Mouse (Mus musculus) lung, embryonic 14.5 days (tissue): Measurements from ENCODE around the gene Tshz2. TPM values are rescaled to one million over a fixed set of nuclear protein-coding genes. Genes with fewer than 3 reads are reported as not detected.
"Not testable (repeated sequence)": the region's sequence is repeated elsewhere in the genome, so short reads cannot be mapped to it uniquely, and the experiment has no call there.

Experiments
- ATAC-seq: fragments of 200-750 bp; cut with Nextera tagmentation; 2 replicates; pipeline ENCODE4 v1.8.0; 2017; ENCODE audit warnings: mild to moderate bottlenecking, moderate TSS enrichment, moderate library complexity; ENCODE audit not compliant: insufficient read depth
- DNase-seq: peaks from one replicate; pipeline ENCODE4 v3.0.0-alpha.2; 2015
- H3K27ac ChIP-seq: fragments of 300-500 bp; sonication (generic); 2 replicates; pipeline ENCODE4 v1.5.1; 2014; ENCODE audit warnings: low read depth, mild to moderate bottlenecking, moderate library complexity
- H3K27me3 ChIP-seq: fragments of 300-500 bp; sonication (generic); 2 replicates; pipeline ENCODE4 v1.6.1; 2014; ENCODE audit warnings: low read length, control low read depth; ENCODE audit not compliant: insufficient read depth
- H3K36me3 ChIP-seq: fragments of 300-500 bp; sonication (generic); 2 replicates; pipeline ENCODE4 v1.6.1; 2014; ENCODE audit warnings: control low read depth; ENCODE audit not compliant: insufficient read depth
- H3K4me1 ChIP-seq: fragments of 300-500 bp; sonication (generic); 2 replicates; pipeline ENCODE4 v1.6.1; 2014; ENCODE audit warnings: antibody characterized with exemption, control low read depth; ENCODE audit not compliant: insufficient read depth
- H3K4me2 ChIP-seq: fragments of 300-500 bp; sonication (generic); 2 replicates; pipeline ENCODE4 v1.6.1; 2014; ENCODE audit warnings: mild to moderate bottlenecking
- H3K4me3 ChIP-seq: fragments of 300-500 bp; sonication (generic); 2 replicates; pipeline ENCODE4 v1.5.1; 2014; ENCODE audit warnings: low read depth, low read length
- H3K9ac ChIP-seq: fragments of 300-500 bp; sonication (generic); 2 replicates; pipeline ENCODE4 v1.6.1; 2014
- H3K9me3 ChIP-seq: fragments of 300-500 bp; sonication (generic); 2 replicates; pipeline ENCODE4 v1.6.1; 2016; ENCODE audit warnings: low read depth, low read length, control low read depth
- CTCF ChIP-seq: IDR thresholded peaks from 2 replicates; pipeline ENCODE4 v1.5.1; 2016; ENCODE audit warnings: antibody characterized with exemption, low read depth
- whole genome bisulfite sequencing: fragments of 180-500 bp; shearing (Covaris S2); extraction: QIAGEN DNeasy Blood & Tissue Kit; methylation state at CpG from one replicate; pipeline ENCODE4 v1.1.7; 2014; 5-methylcytosine and 5-hydroxymethylcytosine counted together
- polyA plus RNA-seq: library from polyadenylated mRNA; unstranded; fragments of >200 nt; fragmentation: Nextera tagmentation; extraction: Ambion mirVana; gene quantifications from 2 replicates; pipeline ENCODE4 v1.2.1, GENCODE M21; 2014

Gene Tshz2
- 7.9 and 8.9 TPM in 2 replicates for polyA plus RNA-seq

- under 1% methylated on average over 22 of the region's 22 CpGs for WGBS
- Histone ChIP-seq H3K4me3 (peak within 1 kb of the TSS; percentile 59), H3K9ac (peak within 1 kb of the TSS; percentile 92), H3K9me3 (no peaks in the 10 kb centered on the region), H3K27ac (peak within 1 kb of the TSS; percentile 93), H3K4me2 (peak within 1 kb of the TSS; percentile 87), H3K4me1 (0 out of 2 replicates have a peak, but pooled peaks cover 4% of the 10 kb centered on the region), H3K36me3 (no peaks in the 10 kb centered on the region), H3K27me3 (no peaks in the 10 kb centered on the region)
- ATAC-seq (peak; percentile 92), DNase-seq (peak; percentile 86)
- no peak for TF ChIP-seq CTCF
Measured at GRCm38 (mm10) chr2:169632338-169633151, at the start of gene Tshz2. Tshz2 (plus strand) TSS chr2:169633013.

- no peak for TF ChIP-seq CTCF
- Histone ChIP-seq H3K27me3 (no peaks in the 10 kb centered on the region), H3K9ac (no peak overlapping the region), H3K4me3 (no peak overlapping the region), H3K4me1 (no peaks in the 10 kb centered on the region), H3K9me3 (no peaks in the 10 kb centered on the region), H3K4me2 (no peak overlapping the region), H3K27ac (no peak overlapping the region), H3K36me3 (no peaks in the 10 kb centered on the region)
- no peak for ATAC-seq
- DNase-seq: no peak
- 63% methylated on average over 3 of the region's 3 CpGs for WGBS
Measured at GRCm38 (mm10) chr2:169583476-169583875, 49.3 kb upstream of the Tshz2 start.

- H3K4me2 ChIP-seq: no peak overlapping the region
- H3K4me1 ChIP-seq: no peaks in the 10 kb centered on the region
- H3K27ac ChIP-seq: no peak overlapping the region
- H3K4me3 ChIP-seq: no peak overlapping the region
- WGBS: 69% methylated on average over 15 of the region's 15 CpGs
- no peaks in the 10 kb centered on the region for H3K9me3 ChIP-seq
- ATAC-seq: no peak
- TF ChIP-seq CTCF: no peak
- no peaks in the 10 kb centered on the region for H3K36me3 ChIP-seq
- H3K9ac ChIP-seq: no peak overlapping the region
- no peaks in the 10 kb centered on the region for H3K27me3 ChIP-seq
- no peak for DNase-seq
Measured at GRCm38 (mm10) chr2:169584745-169585456, 47.9 kb upstream of the Tshz2 start.

GRCm38 (mm10) chr2:169585631-169586285 lies 47.1 kb upstream of the Tshz2 start:
- ATAC-seq (no peak), DNase-seq (no peak)
- no peaks in the 10 kb centered on the region for H3K9me3 ChIP-seq
- H3K27ac ChIP-seq: no peak overlapping the region
- TF ChIP-seq CTCF: no peak
- H3K4me3 ChIP-seq: no peak overlapping the region
- no peaks in the 10 kb centered on the region for H3K27me3 ChIP-seq
- H3K9ac ChIP-seq: no peak overlapping the region
- 78% methylated on average over 12 of the region's 12 CpGs for WGBS
- H3K36me3 ChIP-seq: no peaks in the 10 kb centered on the region
- no peaks in the 10 kb centered on the region for H3K4me1 ChIP-seq
- no peak overlapping the region for H3K4me2 ChIP-seq

- Histone ChIP-seq H3K36me3 (no peaks in the 10 kb centered on the region), H3K4me3 (no peak overlapping the region), H3K9me3 (no peaks in the 10 kb centered on the region), H3K27ac (no peak overlapping the region), H3K4me1 (no peaks in the 10 kb centered on the region), H3K9ac (no peak overlapping the region), H3K4me2 (no peak overlapping the region), H3K27me3 (no peaks in the 10 kb centered on the region)
- 68% methylated on average over 3 of the region's 3 CpGs for WGBS
- TF ChIP-seq CTCF: no peak
- ATAC-seq (no peak), DNase-seq (no peak)
Measured at GRCm38 (mm10) chr2:169586688-169587087, 46.1 kb upstream of the Tshz2 start.

GRCm38 (mm10) chr2:169587645-169588044 lies 45.2 kb upstream of the Tshz2 start, which contains the start of gene Gm11011:
Gm11011 (minus strand) TSS chr2:169587745.
- not testable (repeated sequence) for DNase-seq, H3K27me3 ChIP-seq, H3K4me3 ChIP-seq, H3K9me3 ChIP-seq, H3K27ac ChIP-seq, ATAC-seq, H3K9ac ChIP-seq, H3K36me3 ChIP-seq, H3K4me1 ChIP-seq, H3K4me2 ChIP-seq

- Histone ChIP-seq H3K36me3 (no peaks in the 10 kb centered on the region), H3K27ac (no peak overlapping the region), H3K9ac (no peak overlapping the region), H3K4me1 (peaks cover 4% of the 10 kb centered on the region; the same call in 1 of the 2 replicates), H3K4me3 (no peak overlapping the region), H3K4me2 (no peak overlapping the region), H3K27me3 (no peaks in the 10 kb centered on the region), H3K9me3 (no peaks in the 10 kb centered on the region)
- TF ChIP-seq CTCF: no peak
- DNase-seq (no peak), ATAC-seq (no peak)
- WGBS: 83% methylated on average over 10 of the region's 10 CpGs
Measured at GRCm38 (mm10) chr2:169589697-169590096, 43.1 kb upstream of the Tshz2 start.
